Mouse (Mus musculus): ENCODE measurements around the gene Gapdhs. TPM values are rescaled to one million over a fixed set of nuclear protein-coding genes. Genes with fewer than 3 reads are reported as not detected.

The Gapdhs gene
- polyA plus RNA-seq, 1 experiment from 2014 or later, result not detected

- Histone ChIP-seq H3K4me2 (ENCODE audit: low read depth, low read length) (peak overlapping the region; percentile 87), H3K9me3 (replicated peaks; ENCODE audit: control insufficient read depth, low read length) (no peaks in the 10 kb centered on the region), H3K27ac (ENCODE audit: low read length) (peak overlapping the region; percentile 86), H3K9ac (ENCODE audit: low read depth, low read length) (peak overlapping the region; percentile 81), H3K4me3 (ENCODE audit: low read depth, low read length) (peak overlapping the region; percentile 78), H3K27me3 (ENCODE audit: control insufficient read depth, insufficient read depth, low read depth, low read length) (no peaks in the 10 kb centered on the region), H3K4me1 (ENCODE audit: control insufficient read depth, low read depth, low read length) (peaks cover 16% of the 10 kb centered on the region), H3K36me3 (ENCODE audit: control insufficient read depth, insufficient read depth) (no peaks in the 10 kb centered on the region)
- peak; percentile 5 for ATAC-seq (ENCODE audit: low read depth)
- WGBS (ENCODE audit: insufficient replicate concordance), result 5% methylated on average over 26 of the region's 26 CpGs
These were observed 14.6 kb downstream of the Gapdhs start for GRCm38 (mm10) chr7:30728739-30729395.

GRCm38 (mm10) chr7:30728214-30728613 lies 15.3 kb downstream of the Gapdhs start:
- Histone ChIP-seq H3K4me3 (ENCODE audit: low read depth, low read length) (peak overlapping the region; percentile 78), H3K27me3 (ENCODE audit: control insufficient read depth, insufficient read depth, low read depth, low read length) (no peaks in the 10 kb centered on the region), H3K4me2 (ENCODE audit: low read depth, low read length) (peak overlapping the region; percentile 87), H3K9me3 (replicated peaks; ENCODE audit: control insufficient read depth, low read length) (no peaks in the 10 kb centered on the region), H3K36me3 (ENCODE audit: control insufficient read depth, insufficient read depth) (no peaks in the 10 kb centered on the region), H3K9ac (ENCODE audit: low read depth, low read length) (peak overlapping the region; percentile 81; the same call in 1 of the 2 replicates), H3K4me1 (ENCODE audit: control insufficient read depth, low read depth, low read length) (peaks cover 16% of the 10 kb centered on the region), H3K27ac (ENCODE audit: low read length) (no peak overlapping the region)
- 62% methylated on average over 6 of the region's 6 CpGs for WGBS (ENCODE audit: insufficient replicate concordance)
- ATAC-seq (ENCODE audit: low read depth), result no peak

- no peak for ATAC-seq (ENCODE audit: low read depth)
- Histone ChIP-seq H3K4me2 (ENCODE audit: low read depth, low read length) (no peak overlapping the region), H3K4me1 (ENCODE audit: control insufficient read depth, low read depth, low read length) (peaks cover 4% of the 10 kb centered on the region), H3K27me3 (ENCODE audit: control insufficient read depth, insufficient read depth, low read depth, low read length) (no peaks in the 10 kb centered on the region), H3K9ac (ENCODE audit: low read depth, low read length) (no peak overlapping the region), H3K4me3 (ENCODE audit: low read depth, low read length) (no peak overlapping the region), H3K36me3 (ENCODE audit: control insufficient read depth, insufficient read depth) (no peaks in the 10 kb centered on the region), H3K9me3 (replicated peaks; ENCODE audit: control insufficient read depth, low read length) (no peaks in the 10 kb centered on the region), H3K27ac (ENCODE audit: low read length) (no peak overlapping the region)
- 46% methylated on average over 6 of the region's 6 CpGs for WGBS (ENCODE audit: insufficient replicate concordance)
These were observed 20.1 kb downstream of the Gapdhs start for GRCm38 (mm10) chr7:30723274-30723953.

GRCm38 (mm10) chr7:30721286-30721685 lies 22.2 kb downstream of the Gapdhs start:
- H3K9ac ChIP-seq (ENCODE audit: low read depth, low read length), result no peak overlapping the region
- H3K27ac ChIP-seq (ENCODE audit: low read length), result no peak overlapping the region
- WGBS (ENCODE audit: insufficient replicate concordance), result 85% methylated on average over 7 of the region's 7 CpGs
- H3K27me3 ChIP-seq (ENCODE audit: control insufficient read depth, insufficient read depth, low read depth, low read length), result peaks cover 7% of the 10 kb centered on the region; the same call in 1 of the 2 replicates
- ATAC-seq (ENCODE audit: low read depth), result no peak
- H3K4me1 ChIP-seq (ENCODE audit: control insufficient read depth, low read depth, low read length), result peaks cover 13% of the 10 kb centered on the region
- no peaks in the 10 kb centered on the region for H3K36me3 ChIP-seq (ENCODE audit: control insufficient read depth, insufficient read depth)
- no peak overlapping the region for H3K4me3 ChIP-seq (ENCODE audit: low read depth, low read length)
- no peaks in the 10 kb centered on the region for H3K9me3 ChIP-seq (replicated peaks; ENCODE audit: control insufficient read depth, low read length)
- no peak overlapping the region for H3K4me2 ChIP-seq (ENCODE audit: low read depth, low read length)

GRCm38 (mm10) chr7:30719669-30720068 lies 23.8 kb downstream of the Gapdhs start:
- H3K4me1 ChIP-seq (ENCODE audit: control insufficient read depth, low read depth, low read length), result peaks cover 13% of the 10 kb centered on the region
- H3K36me3 ChIP-seq (ENCODE audit: control insufficient read depth, insufficient read depth), result no peaks in the 10 kb centered on the region
- H3K9ac ChIP-seq (ENCODE audit: low read depth, low read length), result no peak overlapping the region
- H3K27me3 ChIP-seq (ENCODE audit: control insufficient read depth, insufficient read depth, low read depth, low read length), result peaks cover 16% of the 10 kb centered on the region; the same call in 1 of the 2 replicates
- 72% methylated on average over 5 of the region's 5 CpGs for WGBS (ENCODE audit: insufficient replicate concordance)
- no peak overlapping the region for H3K4me3 ChIP-seq (ENCODE audit: low read depth, low read length)
- H3K9me3 ChIP-seq (replicated peaks; ENCODE audit: control insufficient read depth, low read length), result no peaks in the 10 kb centered on the region
- no peak overlapping the region for H3K27ac ChIP-seq (ENCODE audit: low read length)
- no peak overlapping the region for H3K4me2 ChIP-seq (ENCODE audit: low read depth, low read length)
- peak; percentile 40 for ATAC-seq (ENCODE audit: low read depth)

GRCm38 (mm10) chr7:30717716-30718046 lies 25.8 kb downstream of the Gapdhs start:
- Histone ChIP-seq H3K9ac (ENCODE audit: low read depth, low read length) (no peak overlapping the region), H3K36me3 (ENCODE audit: control insufficient read depth, insufficient read depth) (no peaks in the 10 kb centered on the region), H3K4me3 (ENCODE audit: low read depth, low read length) (peak overlapping the region; percentile 47), H3K27ac (ENCODE audit: low read length) (no peak overlapping the region), H3K4me2 (ENCODE audit: low read depth, low read length) (peak overlapping the region; percentile 70), H3K4me1 (ENCODE audit: control insufficient read depth, low read depth, low read length) (peaks cover 13% of the 10 kb centered on the region), H3K27me3 (ENCODE audit: control insufficient read depth, insufficient read depth, low read depth, low read length) (peaks cover 16% of the 10 kb centered on the region; the same call in 1 of the 2 replicates), H3K9me3 (replicated peaks; ENCODE audit: control insufficient read depth, low read length) (no peaks in the 10 kb centered on the region)
- 12% methylated on average over 14 of the region's 14 CpGs for WGBS (ENCODE audit: insufficient replicate concordance)
- ATAC-seq (ENCODE audit: low read depth), result no peak

GRCm38 (mm10) chr7:30717006-30717715 lies 26.3 kb downstream of the Gapdhs start:
- Histone ChIP-seq H3K27ac (ENCODE audit: low read length) (no peak overlapping the region), H3K9me3 (replicated peaks; ENCODE audit: control insufficient read depth, low read length) (no peaks in the 10 kb centered on the region), H3K4me3 (ENCODE audit: low read depth, low read length) (peak overlapping the region; percentile 47), H3K4me2 (ENCODE audit: low read depth, low read length) (peak overlapping the region; percentile 70), H3K9ac (ENCODE audit: low read depth, low read length) (no peak overlapping the region), H3K27me3 (ENCODE audit: control insufficient read depth, insufficient read depth, low read depth, low read length) (peaks cover 16% of the 10 kb centered on the region; the same call in 1 of the 2 replicates), H3K36me3 (ENCODE audit: control insufficient read depth, insufficient read depth) (no peaks in the 10 kb centered on the region), H3K4me1 (ENCODE audit: control insufficient read depth, low read depth, low read length) (peaks cover 13% of the 10 kb centered on the region)
- peak; percentile 91 for ATAC-seq (ENCODE audit: low read depth)
- WGBS (ENCODE audit: insufficient replicate concordance), result 3% methylated on average over 43 of the region's 43 CpGs

GRCm38 (mm10) chr7:30711942-30712341 lies 31.5 kb downstream of the Gapdhs start, which contains the start of gene Atp4a:
TSS of gene Atp4a (plus strand) at chr7:30712209.
- ATAC-seq (ENCODE audit: low read depth), result no peak
- WGBS (ENCODE audit: insufficient replicate concordance), result 65% methylated on average over 3 of the region's 3 CpGs

More at GRCm38 (mm10) chr7:30711942-30712341, 31.5 kb downstream of the Gapdhs start, which contains the start of gene Atp4a:
- Histone ChIP-seq H3K36me3 (ENCODE audit: control insufficient read depth, insufficient read depth) (no peaks in the 10 kb centered on the region), H3K4me3 (ENCODE audit: low read depth, low read length) (no peak within 1 kb of the TSS), H3K9ac (ENCODE audit: low read depth, low read length) (no peak within 1 kb of the TSS), H3K4me2 (ENCODE audit: low read depth, low read length) (no peak within 1 kb of the TSS), H3K27me3 (ENCODE audit: control insufficient read depth, insufficient read depth, low read depth, low read length) (peaks cover 14% of the 10 kb centered on the region; the same call in 1 of the 2 replicates), H3K4me1 (ENCODE audit: control insufficient read depth, low read depth, low read length) (peaks cover 2% of the 10 kb centered on the region), H3K27ac (ENCODE audit: low read length) (no peak within 1 kb of the TSS), H3K9me3 (replicated peaks; ENCODE audit: control insufficient read depth, low read length) (no peaks in the 10 kb centered on the region)
